Mouse (Mus musculus) lung, adult 2 months (tissue): ENCODE results near the gene Ppp1r14a. TPM values are rescaled to one million over a fixed set of nuclear protein-coding genes. Genes with fewer than 3 reads are reported as not detected.

Source experiments
- DNase-seq: peaks from one replicate; pipeline ENCODE4 v3.0.0; 2022
- H3K4me1 ChIP-seq: fragments of 200-500 bp; 2 replicates; pipeline ENCODE4 v1.6.1; 2011; ENCODE audit warnings: low read length; ENCODE audit not compliant: control insufficient read depth, insufficient read depth
- H3K4me3 ChIP-seq: fragments of 200-500 bp; replicated peaks from 2 replicates; pipeline ENCODE3; 2011; ENCODE audit warnings: low read depth, mild to moderate bottlenecking, control low read depth, low read length; ENCODE audit errors: extremely low read depth
- CTCF ChIP-seq: fragments of 200-500 bp; IDR thresholded peaks from 2 replicates; pipeline ENCODE4 v1.5.1; 2011; ENCODE audit warnings: mild to moderate bottlenecking, low read length, control low read depth; ENCODE audit not compliant: insufficient read depth
- POLR2A ChIP-seq: fragments of 200-500 bp; IDR thresholded peaks from 2 replicates; pipeline ENCODE4 v1.6.1; 2011; ENCODE audit warnings: low read depth, mild to moderate bottlenecking, control low read depth, low read length, borderline replicate concordance; ENCODE audit errors: extremely low read depth
- WGBS: fragments of 180-500 bp; shearing (Covaris S2); methylation state at CpG from one replicate; pipeline ENCODE4 v1.1.7; 2018; 5-methylcytosine and 5-hydroxymethylcytosine counted together
- polyA plus RNA-seq: library from polyadenylated mRNA; depleted of rRNA; stranded (reverse); fragments of >200 nt; gene quantifications from 2 replicates; pipeline ENCODE4 v1.2.3, GENCODE M21; 2012; rRNA removed

The Ppp1r14a gene
- 242 and 329 TPM in 2 replicates for polyA plus RNA-seq

DNA sequence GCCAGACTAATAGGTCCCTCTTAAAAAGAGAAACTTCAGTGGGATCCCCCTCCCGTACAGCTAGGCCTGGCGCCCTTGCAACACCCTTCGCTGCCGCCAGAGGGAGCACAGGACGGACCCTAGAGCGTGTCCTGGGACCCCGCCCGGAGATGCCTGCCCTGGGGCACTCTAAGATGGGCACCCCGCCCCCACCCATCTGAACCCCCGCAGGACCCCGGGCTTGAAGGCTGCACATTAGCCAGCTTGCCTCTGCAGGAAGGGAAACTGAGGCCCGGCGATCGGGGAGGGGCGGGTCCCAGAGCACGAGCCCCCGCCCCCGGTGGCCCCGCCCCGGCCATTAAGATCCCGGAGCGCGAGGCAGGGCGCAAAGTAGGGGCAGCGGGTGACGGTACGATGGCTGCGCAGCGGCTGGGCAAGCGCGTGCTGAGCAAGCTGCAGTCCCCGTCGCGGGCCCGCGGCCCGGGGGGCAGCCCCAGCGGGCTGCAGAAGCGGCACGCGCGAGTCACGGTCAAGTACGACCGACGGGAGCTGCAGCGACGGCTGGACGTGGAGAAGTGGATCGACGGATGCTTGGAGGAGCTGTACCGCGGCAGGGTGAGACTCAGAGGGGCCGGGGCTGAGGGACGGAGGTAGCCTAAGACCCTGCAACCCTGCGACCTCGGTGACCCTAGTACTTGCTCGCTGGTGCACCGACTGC, at the start of gene Ppp1r14a:
TSS of gene Ppp1r14a (plus strand) at position 367 of the 697 bp plus-strand sequence.
- 2% methylated on average over 59 of the region's 59 CpGs for WGBS
- TF ChIP-seq POLR2A (peak; percentile 81; the same call in 1 of the 2 replicates), CTCF (peak; percentile 71)
- DNase-seq = peak; percentile 74
- peak within 1 kb of the TSS; percentile 66 for H3K4me3 ChIP-seq
- H3K4me1 ChIP-seq = no peaks in the 10 kb centered on the region

DNA sequence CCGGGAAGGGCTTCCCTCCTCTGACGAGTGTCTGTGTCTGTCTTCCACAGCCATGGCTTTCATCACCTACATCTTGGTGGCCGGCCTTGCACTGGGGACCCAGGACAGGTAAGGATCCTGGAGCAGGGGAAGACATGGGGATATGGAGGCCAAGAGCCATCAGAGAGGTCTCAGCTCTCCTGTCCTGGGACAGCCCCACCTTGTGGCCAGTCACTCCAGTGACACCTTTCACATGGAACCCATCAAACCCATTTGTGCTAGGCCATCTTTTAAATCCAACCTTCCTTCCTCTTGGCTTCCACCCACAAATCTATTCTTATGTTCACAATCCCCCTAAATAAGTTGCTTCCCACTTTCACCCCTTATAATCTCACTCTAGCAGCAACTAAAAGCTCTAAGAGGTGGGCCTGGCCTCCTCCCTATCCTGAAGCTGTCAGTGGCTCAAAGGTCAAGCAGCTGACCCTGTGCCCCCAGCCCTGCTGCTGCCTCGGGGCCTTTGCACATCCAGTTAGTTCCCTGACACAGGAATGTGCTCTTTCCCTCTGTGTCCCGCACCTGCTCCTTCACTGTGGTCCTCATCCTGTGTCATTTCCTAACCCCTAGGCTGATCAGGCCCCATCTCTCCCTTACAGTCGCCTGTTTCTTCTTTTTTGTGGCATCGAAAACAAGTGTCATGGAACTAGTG, 44.2 kb upstream of the Ppp1r14a start:
- TF ChIP-seq CTCF (peak; percentile 86), POLR2A (no peak)
- WGBS = 84% methylated on average over 7 of the region's 7 CpGs
- Histone ChIP-seq H3K4me1 (peaks cover 5% of the 10 kb centered on the region; the same call in 1 of the 2 replicates), H3K4me3 (no peak overlapping the region)
- DNase-seq = no peak

DNA sequence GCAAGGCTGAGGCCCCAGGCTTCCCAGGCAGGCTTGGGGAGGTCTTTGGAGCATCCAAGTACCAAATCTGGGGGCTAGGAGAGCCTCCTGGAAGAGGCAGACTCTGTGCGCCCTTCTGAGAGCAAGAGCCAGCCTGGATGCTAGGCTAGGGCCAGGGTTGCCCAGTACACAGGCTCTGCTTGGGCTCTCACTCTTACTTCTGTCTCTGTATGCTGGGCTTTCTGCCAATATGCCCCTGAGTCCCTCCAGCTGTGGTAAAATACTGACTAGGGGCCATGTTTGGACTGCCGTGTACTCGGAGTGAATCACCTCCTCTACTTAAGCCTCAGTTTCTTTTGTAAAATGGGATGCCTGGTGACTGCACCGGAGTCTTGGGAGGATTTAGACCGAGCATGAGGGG, 43.1 kb upstream of the Ppp1r14a start:
- Histone ChIP-seq H3K4me3 (no peak overlapping the region), H3K4me1 (peaks cover 5% of the 10 kb centered on the region; the same call in 1 of the 2 replicates)
- WGBS = 69% methylated on average over 5 of the region's 5 CpGs
- TF ChIP-seq POLR2A (no peak), CTCF (no peak)
- no peak for DNase-seq

- peaks cover 5% of the 10 kb centered on the region; the same call in 1 of the 2 replicates for H3K4me1 ChIP-seq
- TF ChIP-seq CTCF = no peak
- DNase-seq = no peak
- no peak overlapping the region for H3K4me3 ChIP-seq
- 74% methylated on average over 21 of the region's 21 CpGs for WGBS
These were observed 42.3 kb upstream of the Ppp1r14a start for GRCm38 (mm10) chr7:29246619-29247313.

GRCm38 (mm10) chr7:29247314-29247700, 41.8 kb upstream of the Ppp1r14a start:
- WGBS = 37% methylated on average over 16 of the region's 16 CpGs
- Histone ChIP-seq H3K4me3 (peak overlapping the region; percentile 61), H3K4me1 (peaks cover 5% of the 10 kb centered on the region; the same call in 1 of the 2 replicates)
- peak; percentile 89 for DNase-seq
- TF ChIP-seq CTCF = peak; percentile 76
- TF ChIP-seq POLR2A = no peak

DNA sequence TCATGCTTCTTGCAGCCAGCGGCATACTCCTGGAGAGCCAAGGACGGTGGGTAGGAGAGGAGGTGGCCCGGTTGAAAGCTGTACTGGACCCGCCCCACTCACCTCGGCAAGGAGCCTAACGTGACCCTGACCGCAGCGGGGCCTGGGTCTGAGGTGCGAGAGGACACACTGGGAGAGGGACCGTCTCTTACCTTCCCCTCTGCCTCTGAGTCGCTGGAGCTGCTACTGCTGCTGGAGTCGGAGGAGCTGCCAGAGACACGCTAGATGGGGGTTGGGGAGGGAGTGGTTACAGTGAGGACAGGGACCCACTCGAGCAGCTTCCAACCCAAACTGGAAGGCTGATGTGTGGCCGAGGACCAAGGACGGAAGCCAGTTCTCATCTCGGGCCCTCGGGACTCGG, 41.4 kb upstream of the Ppp1r14a start:
- WGBS = 31% methylated on average over 19 of the region's 19 CpGs
- peak overlapping the region; percentile 61 for H3K4me3 ChIP-seq
- peaks cover 5% of the 10 kb centered on the region; the same call in 1 of the 2 replicates for H3K4me1 ChIP-seq
- no peak for DNase-seq
- TF ChIP-seq CTCF = no peak
- no peak for TF ChIP-seq POLR2A

- TF ChIP-seq CTCF = 0 out of 2 replicates have a peak, but pooled peaks have one; percentile 12
- no peak for TF ChIP-seq POLR2A
- WGBS = 32% methylated on average over 20 of the region's 20 CpGs
- Histone ChIP-seq H3K4me3 (peak within 1 kb of the TSS; percentile 61), H3K4me1 (peaks cover 5% of the 10 kb centered on the region; the same call in 1 of the 2 replicates)
- DNase-seq = peak; percentile 67
These were observed 40.8 kb upstream of the Ppp1r14a start, which contains the start of gene 2200002D01Rik for GRCm38 (mm10) chr7:29248261-29248841. 2200002D01Rik (minus strand) TSS chr7:29248466.

DNA sequence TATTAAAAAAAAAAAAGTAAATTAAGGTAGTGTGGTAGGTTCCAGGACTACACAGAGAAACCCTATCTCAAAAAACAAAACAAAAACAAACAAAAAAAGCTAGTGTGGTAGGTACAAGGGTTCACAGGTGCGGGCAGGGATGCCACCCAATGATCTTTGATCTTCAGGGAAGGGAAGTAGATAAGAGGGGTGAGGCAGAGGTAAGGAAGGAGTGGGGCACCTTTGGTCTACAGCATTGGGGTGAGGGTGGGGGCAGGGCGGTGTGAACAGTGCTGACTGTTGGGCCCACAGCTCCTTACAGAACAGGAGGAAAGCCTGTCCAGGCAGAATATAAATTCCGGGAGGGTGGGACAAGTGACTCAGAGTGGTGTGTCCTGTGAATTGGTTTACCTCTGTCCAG, 37.9 kb upstream of the Ppp1r14a start:
- WGBS = 64% methylated on average over 3 of the region's 3 CpGs
- TF ChIP-seq POLR2A (no peak), CTCF (no peak)
- no peak for DNase-seq
- Histone ChIP-seq H3K4me3 (no peak overlapping the region), H3K4me1 (peaks cover 5% of the 10 kb centered on the region; the same call in 1 of the 2 replicates)

GRCm38 (mm10) chr7:29253842-29254241, 35.3 kb upstream of the Ppp1r14a start:
- Histone ChIP-seq H3K4me3 (no peak overlapping the region), H3K4me1 (peaks cover 8% of the 10 kb centered on the region; the same call in 1 of the 2 replicates)
- 42% methylated on average over 5 of the region's 5 CpGs for WGBS
- TF ChIP-seq POLR2A (no peak), CTCF (no peak)
- DNase-seq = no peak

- Histone ChIP-seq H3K4me1 (peaks cover 10% of the 10 kb centered on the region; the same call in 1 of the 2 replicates), H3K4me3 (no peak overlapping the region)
- no peak for TF ChIP-seq POLR2A
- 65% methylated on average over 4 of the region's 4 CpGs for WGBS
- no peak for DNase-seq
These were observed 33.2 kb upstream of the Ppp1r14a start for GRCm38 (mm10) chr7:29255875-29256274.
